Mouse (Mus musculus) Muller cell, postnatal 12 days (primary cell): ENCODE measurements around the gene Nmt2.

Source experiments
- DNase-seq: peaks from one replicate; pipeline ENCODE4 v3.0.0-alpha.2; 2015; ENCODE audit errors: inconsistent ontology term

The Nmt2 gene

DNA sequence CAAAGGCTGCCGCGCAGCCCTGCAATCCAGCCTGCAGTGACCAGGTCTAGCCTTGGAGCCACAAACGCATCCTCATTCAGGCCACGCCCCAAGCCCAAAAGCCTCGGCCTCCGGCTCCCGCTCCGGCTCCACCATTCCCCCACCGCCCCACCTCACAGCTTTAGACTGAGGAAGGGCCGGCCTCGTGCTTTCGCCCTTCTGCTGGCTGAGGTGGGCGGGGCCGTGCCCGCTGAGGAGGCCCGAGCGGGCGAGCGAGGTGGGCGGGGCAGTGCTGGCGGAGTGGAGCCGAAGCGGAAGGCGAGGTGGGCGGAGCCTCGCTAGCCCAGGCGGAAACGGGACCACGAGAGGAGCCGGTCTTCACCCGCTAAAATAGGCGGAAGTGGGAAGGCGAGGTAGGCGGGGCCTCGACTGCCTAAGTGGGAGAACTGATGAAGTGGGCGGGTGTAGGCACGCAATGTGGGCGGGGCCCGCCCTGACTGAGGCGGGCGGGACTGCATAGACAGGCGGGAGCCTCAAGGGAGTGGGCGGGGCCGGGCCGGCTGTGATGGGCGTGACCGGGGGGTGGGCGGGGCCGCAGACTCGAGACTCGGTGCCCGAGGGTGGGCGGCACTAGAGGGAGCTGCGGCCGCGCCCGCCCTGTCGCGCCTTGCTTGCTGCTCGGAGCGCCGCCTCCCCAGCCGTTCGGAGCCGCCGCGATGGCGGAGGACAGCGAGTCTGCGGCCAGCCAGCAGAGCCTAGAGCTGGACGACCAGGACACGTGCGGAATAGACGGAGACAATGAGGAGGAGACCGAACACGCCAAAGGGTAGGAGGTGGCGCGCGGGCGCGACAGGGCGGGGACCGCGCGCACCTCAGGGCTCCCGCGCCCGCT lies at the start of gene Nmt2:
Gene Nmt2 (plus strand): TSS at position 611 of the 871 bp plus-strand sequence.
- DNase-seq, result peak; percentile 100

DNA sequence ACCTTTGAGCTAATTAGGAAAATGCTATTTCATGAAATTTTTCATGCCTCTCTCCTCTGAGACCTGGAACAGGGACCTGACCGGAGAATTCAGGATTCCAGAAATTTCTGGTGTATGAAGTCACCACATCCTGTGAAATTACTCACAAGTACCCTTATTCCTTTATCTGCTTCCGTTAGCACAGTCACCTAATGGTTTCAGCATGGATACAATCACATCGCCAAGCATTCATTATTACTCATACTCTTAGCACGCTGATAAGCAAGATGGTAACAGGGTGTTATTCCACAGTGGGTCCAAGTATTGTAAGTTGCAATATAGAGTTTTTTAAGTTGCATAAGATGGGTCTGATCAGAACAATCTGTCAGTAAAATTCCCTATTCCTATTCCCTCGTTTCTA lies 44.8 kb upstream of the Nmt2 start:
- peak; percentile 45 for DNase-seq

- DNase-seq, result peak; percentile 16
Observed at GRCm38 (mm10) chr2:3244251-3244650, 39.8 kb upstream of the Nmt2 start.

- DNase-seq, result no peak
Observed at GRCm38 (mm10) chr2:3251309-3251708, 32.7 kb upstream of the Nmt2 start.

DNA sequence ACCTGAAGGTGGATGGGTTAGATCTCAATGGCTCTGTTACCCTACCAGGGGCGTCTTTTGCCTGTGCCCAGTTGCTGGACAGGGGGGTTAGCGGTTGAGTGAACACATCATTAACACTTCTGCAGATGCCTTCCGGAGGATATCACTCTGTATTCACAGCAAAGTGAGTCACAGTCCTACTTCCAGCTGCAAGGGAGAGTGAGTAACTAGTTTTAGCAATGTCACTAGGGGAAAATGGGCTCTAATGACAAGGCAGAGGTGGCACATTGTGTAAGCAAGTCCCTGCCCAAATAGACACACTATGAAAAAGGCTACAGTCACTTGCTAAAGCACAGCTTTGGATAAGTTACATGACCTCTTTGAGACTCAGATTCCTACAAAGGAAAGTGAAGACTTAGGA lies 17.5 kb upstream of the Nmt2 start:
- DNase-seq, result no peak

- DNase-seq, result no peak
Observed at GRCm38 (mm10) chr2:3267879-3268278, 16.1 kb upstream of the Nmt2 start.

- DNase-seq, result no peak
Observed at GRCm38 (mm10) chr2:3273349-3273748, 10.7 kb upstream of the Nmt2 start.

GRCm38 (mm10) chr2:3276106-3276505 lies 7.9 kb upstream of the Nmt2 start:
- DNase-seq, result no peak

- DNase-seq, result no peak
Observed at GRCm38 (mm10) chr2:3277502-3277901, 6.5 kb upstream of the Nmt2 start.

GRCm38 (mm10) chr2:3281311-3281710 lies 2.7 kb upstream of the Nmt2 start:
- DNase-seq, result no peak

DNA sequence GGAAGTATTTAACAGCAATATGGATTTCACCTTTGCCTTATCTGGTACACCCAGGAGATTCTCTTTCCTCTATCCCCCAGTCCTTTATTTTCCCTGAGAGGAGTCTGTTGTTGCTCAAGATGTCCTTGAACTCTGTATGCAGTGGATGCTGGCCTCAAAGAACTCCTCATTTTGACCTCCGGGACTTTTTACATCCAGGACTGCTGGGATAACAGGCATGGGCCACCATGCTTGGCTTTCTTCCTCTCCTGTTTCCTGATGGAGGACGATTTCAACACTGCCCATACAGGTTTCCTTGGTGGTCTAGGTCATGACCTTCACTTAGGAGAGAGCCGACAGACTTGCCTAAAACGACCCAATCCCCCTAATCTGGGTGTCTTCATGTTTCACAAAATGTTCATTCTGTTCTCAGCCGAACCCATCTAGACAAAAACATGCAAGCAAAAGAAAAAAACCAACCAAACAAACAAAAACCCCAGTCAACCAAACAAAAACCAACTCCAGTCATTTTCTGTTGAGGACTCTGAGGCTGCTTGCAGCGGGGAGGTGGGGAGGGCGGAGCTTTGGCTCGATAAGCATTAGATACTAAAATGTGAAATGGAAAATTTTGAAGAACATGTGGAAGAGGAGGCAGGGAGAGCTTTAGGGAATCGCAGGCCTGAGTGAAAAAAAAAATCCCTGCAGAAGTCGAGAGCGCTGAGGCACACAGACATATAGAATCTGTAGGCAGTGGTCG lies 978 bp upstream of the Nmt2 start:
- DNase-seq, result no peak

DNA sequence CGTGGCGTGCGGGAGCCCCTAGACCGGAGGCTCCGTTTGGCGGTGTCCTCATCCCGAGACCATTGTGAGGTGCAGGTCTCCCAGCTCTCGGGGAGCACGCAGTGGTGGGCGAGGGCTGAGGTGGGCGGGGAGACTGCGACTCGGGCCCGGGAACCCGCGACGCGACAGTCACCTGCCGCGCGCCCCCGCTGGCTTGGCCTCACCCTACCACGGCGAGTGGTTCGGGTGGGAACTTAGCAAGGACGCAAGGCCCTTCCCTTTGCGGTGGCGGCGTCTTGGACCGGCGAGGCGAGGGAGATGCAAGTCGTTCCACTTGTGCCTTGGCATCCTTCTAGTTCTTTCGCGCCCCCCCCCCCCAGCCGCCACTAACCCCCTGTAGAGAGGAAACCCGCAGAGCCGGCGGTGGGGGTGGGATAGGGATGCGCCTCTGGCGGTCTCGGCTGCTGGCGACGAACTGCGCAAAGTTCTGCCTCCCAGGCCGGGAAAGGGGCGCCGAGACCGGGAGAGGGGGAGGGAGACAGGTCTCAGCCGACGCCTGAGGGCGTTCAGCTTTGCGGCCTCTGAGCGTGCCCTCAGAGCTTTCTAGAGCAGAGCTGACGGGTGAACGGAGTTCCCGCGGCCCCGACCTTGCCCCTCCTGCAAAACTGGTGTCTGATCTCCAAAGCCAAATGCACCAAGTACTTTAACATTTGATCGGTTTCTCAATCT lies 615 bp downstream of the Nmt2 start:
- DNase-seq, result peak; percentile 68

DNA sequence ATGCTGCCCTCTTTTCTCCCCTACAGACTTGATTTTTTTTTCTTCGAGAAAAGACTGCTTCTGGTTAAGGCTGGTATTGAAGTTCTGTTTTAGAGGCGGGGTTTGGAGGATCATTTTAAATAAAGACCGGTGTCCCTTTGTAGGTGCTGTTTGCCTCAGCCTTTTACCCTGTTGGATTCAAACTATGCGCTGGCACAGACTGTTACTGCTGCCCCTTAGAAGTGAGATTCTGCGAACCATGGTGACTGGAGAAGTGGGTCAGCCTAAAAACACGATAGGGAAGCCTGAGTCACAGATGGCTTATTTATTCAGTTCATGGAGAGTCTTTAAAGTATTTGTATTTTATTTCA lies 1.1 kb downstream of the Nmt2 start:
- peak; percentile 46 for DNase-seq

DNA sequence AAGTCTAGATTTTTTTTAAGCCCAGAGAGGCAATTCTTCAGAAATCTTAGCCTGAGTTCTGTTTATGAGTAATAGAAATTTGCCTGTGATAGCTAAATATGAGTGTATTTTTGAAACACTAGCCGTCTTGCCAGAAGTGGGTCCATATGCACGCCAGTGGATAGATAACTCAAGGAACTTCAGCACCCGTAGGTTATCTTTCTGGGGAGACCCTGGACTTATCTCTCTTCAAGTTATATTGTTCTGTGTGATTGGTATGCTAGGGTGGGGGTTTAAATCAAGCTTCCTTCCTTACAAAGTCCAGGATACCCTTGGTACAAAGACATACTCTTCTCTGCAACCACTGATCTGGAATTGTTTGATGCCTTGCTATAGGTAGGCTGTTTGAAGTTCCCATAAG lies 1.7 kb downstream of the Nmt2 start:
- DNase-seq, result no peak

GRCm38 (mm10) chr2:3286243-3286642 lies 2.2 kb downstream of the Nmt2 start:
- DNase-seq, result no peak

- no peak for DNase-seq
Observed at GRCm38 (mm10) chr2:3289581-3289980, 5.6 kb downstream of the Nmt2 start.

GRCm38 (mm10) chr2:3292170-3292569 lies 8.2 kb downstream of the Nmt2 start:
- no peak for DNase-seq

GRCm38 (mm10) chr2:3295826-3296225 lies 11.8 kb downstream of the Nmt2 start:
- no peak for DNase-seq

DNA sequence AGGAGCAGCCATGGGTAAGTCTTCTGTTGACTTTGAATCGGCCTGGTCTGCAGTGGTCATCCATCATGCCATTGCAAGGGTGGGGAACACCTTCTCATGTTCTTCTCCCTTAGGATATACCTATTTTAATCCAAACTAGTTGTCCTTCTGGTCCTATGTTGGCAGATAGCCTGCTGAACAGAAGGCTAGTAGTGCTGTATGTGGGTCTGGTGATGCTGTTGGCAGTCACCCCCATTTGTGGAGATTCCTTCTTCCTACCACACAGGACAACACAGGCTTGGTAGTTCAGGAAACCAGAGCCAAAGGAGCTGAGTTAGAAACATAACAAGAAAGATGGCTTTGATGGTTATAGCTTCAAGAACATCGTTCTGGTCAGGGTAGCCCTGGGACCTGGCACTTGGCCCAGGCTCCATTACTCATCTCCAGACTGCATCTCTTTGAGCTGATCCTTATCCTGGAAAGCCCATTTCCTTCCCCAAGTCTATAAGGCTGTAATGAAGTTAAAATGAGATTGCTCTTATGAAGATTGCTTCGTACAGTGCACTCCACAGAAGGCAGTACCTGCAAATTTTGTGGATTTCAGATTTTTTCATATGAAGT lies 21.5 kb downstream of the Nmt2 start:
- DNase-seq, result peak; percentile 56

- no peak for DNase-seq
Observed at GRCm38 (mm10) chr2:3323132-3323531, 39.1 kb downstream of the Nmt2 start.

GRCm38 (mm10) chr2:3324381-3325130 lies 40.5 kb downstream of the Nmt2 start:
- DNase-seq, result no peak
